Mouse (Mus musculus): ENCODE measurements around the gene Zfc3h1.

DNA sequence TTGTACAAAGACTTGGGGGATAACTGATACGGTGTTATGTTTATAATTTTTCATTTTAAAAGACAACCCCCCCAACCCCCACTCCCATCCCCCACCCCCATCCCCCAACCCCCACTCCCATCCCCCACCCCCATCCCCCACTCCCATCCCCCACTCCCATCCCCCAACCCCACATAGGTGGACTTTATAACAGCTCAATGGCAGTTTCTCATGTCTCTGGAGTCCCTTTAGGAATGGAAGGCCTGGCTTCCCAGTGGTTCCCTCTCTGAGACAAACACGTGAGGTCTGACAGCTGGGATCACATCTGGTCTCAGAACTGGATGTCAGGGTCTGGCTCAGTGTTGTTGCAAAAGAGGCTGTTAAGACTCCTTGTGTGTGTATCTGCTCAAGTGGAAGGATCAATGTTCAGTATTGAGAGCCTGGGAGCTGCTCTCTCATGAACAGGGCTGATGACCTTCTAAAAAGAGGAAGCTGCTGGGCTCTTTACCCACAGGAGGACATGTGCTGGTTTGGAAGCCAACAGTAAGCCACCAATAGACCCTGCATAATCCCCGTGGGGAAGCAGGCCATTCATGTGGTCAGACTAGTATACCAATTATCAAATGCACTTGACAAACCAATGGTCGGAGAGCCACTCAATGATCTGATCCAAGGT, 41.9 kb upstream of the Zfc3h1 start:
- TF ChIP-seq CTCF (IDR thresholded peaks at IDR 0.05) (no peak), EP300 (IDR thresholded peaks at IDR 0.05) (no peak)

Data from lung, postnatal 0 days (tissue).